Mouse (Mus musculus): Measurements from ENCODE around the gene Caps2. TPM values are rescaled to one million over a fixed set of nuclear protein-coding genes. Genes with fewer than 3 reads are reported as not detected.

Caps2 gene
- total RNA-seq, 2 experiments from 2014 or later, result 0.10 to 0.21 TPM

Other genes starting within 250 kb of the Caps2 start
- gene Krr1, start 191.0 kb upstream of the Caps2 start, total RNA-seq (2021), result 10 to 100 TPM; 38.1 to 38.6 TPM
- gene Glipr1, start 161.0 kb upstream of the Caps2 start, total RNA-seq (2021), result 1 to 10 TPM; 2.6 to 3.0 TPM
- not detected for gene Glipr1l1, start 103.4 kb upstream of the Caps2 start, total RNA-seq (2021)
- gene Glipr1l2, start 80.3 kb upstream of the Caps2 start, total RNA-seq (2021), result not detected
- not detected for gene Glipr1l3, start 3.3 kb upstream of the Caps2 start, total RNA-seq (2021)
- 10 to 100 TPM; 79.4 to 82.8 TPM for gene Kcnc2, start 107.5 kb downstream of the Caps2 start, total RNA-seq (2021)

All from layer of hippocampus, postnatal 25 days (tissue).